Mouse (Mus musculus): ENCODE data around the gene Adam10. TPM values are rescaled to one million over a fixed set of nuclear protein-coding genes. Genes with fewer than 3 reads are reported as not detected.

Gene Adam10
- total RNA-seq, 1 experiment from 2014 or later, result 56.0 TPM

- peak; percentile 21 for DNase-seq
Measured at GRCm38 (mm10) chr9:70671772-70672579, 6.8 kb upstream of the Adam10 start.

- DNase-seq, result no peak
Measured at GRCm38 (mm10) chr9:70673656-70674055, 5.1 kb upstream of the Adam10 start.

DNA sequence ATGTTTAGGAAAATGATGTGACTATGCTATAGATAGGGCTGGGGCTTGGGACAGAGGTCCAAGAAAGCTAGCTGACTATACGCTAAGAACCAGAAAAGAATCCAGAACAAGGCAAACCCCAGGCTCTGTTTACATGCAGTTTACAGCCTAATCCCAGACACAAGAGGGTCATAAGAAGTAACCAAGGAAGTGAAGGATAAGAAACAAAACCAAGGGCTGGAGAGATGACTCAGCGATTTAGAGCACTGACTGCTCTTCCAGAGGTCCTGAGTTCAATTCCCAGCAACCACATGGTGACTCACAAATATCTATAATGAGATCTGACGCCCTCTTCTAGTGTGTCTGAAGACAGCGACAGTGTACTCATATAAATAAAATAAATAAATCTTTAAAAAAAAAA, 3.7 kb upstream of the Adam10 start:
- no peak for DNase-seq

GRCm38 (mm10) chr9:70675961-70676360, 2.8 kb upstream of the Adam10 start:
- DNase-seq, result no peak

- DNase-seq, result peak; percentile 72
Measured at GRCm38 (mm10) chr9:70679132-70680091, 615 bp downstream of the Adam10 start.

DNA sequence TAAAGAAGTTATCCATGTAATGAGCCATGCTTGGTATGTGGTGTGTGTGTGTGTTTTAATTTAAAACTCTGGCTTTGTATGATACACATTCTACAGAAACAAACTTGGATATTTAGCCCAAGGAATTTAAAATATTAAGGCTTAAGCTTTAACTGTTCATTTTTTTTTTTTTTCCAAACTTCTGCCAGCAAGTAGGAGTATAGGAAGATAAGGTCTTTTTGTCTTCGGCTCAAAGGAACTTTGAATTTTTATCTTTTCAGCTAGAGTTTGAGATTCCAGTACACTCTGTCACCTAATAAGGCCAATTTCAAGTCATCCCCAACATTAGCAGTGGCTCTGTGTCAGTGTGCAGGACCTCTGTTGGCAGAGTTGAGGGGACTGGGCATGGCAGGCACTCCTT, 3.4 kb downstream of the Adam10 start:
- no peak for DNase-seq

DNA sequence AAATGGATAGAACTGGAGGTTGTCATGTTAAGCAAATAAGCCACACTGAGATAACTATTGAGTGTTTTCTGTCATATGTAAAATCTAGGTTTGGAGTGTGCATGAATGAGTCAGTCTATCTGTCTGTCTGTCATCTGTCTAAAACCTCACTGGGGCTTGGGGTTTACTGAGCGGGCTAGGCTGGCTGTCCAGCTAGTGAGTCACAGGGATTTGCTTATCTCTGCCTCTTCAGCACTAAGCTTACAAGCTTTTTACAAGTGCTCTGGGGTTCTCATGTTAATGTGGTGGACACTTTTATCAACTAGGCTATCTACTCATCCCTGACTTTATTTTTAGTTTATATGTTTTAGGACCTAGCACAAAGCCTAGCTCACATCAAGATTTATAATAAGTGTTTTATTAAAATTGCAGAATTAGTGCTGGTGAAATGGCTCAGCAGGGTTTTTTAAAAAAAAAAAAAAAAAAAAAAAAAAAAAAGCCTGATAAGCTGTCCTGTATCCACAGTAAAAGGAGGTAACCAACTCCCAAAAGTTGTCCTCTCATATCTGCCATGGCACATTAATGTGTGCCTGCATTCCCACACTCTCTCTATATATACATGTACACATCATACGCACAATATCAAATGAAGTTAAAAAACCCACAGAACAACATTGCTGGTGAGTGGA, 9.6 kb downstream of the Adam10 start:
- no peak for DNase-seq

DNA sequence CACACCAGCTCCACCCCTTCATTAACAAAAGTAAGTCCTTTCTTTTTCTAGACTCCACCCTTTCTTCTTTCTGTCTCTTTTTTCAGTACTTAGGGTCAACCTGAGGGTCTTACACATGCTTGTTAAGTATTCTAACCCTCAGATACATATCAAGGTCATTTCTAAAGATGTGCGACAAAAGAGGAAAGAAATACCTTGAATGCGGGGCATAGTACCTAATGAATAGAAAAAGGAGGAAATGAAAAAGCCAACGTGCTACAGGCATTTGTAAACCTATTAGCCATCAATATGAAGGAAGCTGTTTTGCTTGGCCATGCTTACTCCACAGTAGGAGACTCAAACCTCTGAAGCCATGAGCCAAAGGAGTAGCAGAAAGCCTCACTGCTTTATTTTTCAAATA, 11.1 kb downstream of the Adam10 start:
- no peak for DNase-seq

DNA sequence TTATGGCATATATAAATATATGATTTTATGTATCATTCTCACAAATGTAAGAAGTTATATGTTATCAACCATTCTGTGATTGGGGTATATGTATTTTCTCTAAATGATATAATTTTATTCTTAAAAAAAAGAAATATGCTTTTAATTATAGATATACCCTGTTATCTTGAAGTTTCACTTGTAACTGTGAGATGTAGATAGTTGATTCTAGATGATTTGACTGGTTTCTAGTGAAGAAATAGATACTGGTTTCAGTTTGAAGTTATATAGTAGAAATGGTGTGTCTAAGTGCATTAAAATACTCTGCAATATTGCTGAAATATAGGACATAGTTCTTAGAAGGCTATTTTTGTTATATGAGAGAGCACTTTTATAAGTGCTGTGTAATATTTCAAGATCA, 11.8 kb downstream of the Adam10 start:
- DNase-seq, result no peak

DNA sequence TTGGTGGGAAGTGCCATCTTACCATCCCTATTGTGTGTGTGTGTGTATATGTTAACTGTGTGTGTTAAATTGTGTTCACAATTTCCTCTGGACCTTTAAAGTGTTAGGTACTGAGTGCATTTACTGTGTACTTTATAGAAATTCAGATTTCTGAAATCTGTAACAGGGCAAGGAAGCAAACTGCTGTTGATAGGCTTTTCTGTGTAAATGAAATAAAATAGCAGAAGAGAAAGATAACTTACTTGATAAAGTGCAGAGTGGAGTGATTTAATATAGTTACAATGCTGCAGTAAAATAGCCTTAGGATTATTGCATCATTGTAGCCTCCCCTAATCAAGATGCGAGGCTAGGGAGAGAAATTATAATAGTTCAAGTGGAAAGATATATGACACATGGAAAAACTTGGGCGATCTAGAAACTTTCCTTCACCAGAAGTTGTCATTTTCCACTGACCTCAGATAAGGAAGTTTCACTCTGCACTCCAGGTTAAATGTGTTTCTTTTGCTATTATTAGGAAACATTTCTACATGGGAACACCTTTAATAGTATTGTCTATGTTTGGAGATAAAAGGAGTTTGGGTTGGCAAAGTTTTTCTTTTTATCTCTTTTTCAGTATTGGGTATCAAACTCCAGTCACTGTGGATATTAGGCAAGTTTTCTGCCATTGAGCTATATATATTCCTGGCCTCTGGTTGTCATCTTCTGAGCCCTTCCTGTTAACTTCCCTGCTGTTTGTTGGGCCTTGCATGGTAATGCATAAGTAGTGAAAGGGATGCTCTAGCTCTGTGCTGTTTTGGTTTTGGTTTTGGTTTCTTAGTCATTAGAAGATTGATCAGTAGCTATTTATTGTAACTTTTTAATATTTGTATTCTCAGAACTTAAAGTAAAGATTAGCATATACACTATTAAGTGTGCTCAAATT, 13.2 kb downstream of the Adam10 start:
- no peak for DNase-seq

DNA sequence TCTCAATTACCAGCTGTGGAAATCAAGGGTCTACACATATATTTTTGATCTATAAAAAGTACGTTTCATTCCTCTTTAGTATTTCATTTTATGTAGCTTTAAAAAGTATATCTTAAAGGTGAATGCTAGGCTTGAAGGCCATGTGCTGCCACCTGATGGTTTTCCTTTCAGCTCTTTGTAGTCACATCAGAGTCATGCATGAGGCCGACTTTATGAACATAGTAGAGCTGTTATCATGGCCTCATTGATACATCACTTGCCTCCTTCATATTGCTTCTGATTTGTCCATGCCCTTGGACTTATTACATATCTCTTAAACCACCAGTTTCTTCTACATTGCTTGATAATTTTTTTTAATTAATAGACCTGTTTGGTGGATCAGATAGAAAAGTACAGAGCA, 16.9 kb downstream of the Adam10 start:
- DNase-seq, result no peak

DNA sequence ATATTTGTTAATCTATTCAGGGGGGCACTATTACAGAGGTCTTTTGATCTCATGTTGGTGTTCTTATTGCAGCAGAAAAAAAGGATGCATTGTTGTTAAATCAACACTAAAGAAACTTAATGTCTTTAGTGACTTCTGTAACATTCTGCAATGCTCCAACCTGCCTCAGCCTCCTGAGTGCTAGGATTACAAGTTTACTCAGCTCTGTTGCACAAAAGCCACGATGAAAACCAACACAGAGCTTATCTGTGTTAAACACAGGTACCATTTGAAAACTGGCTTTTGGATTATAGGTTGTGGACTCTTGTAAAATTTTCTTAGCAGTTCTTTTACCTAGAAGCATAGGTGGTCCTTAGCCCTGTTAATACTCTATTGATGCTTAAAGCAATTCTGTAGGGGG, 19.3 kb downstream of the Adam10 start:
- no peak for DNase-seq

DNA sequence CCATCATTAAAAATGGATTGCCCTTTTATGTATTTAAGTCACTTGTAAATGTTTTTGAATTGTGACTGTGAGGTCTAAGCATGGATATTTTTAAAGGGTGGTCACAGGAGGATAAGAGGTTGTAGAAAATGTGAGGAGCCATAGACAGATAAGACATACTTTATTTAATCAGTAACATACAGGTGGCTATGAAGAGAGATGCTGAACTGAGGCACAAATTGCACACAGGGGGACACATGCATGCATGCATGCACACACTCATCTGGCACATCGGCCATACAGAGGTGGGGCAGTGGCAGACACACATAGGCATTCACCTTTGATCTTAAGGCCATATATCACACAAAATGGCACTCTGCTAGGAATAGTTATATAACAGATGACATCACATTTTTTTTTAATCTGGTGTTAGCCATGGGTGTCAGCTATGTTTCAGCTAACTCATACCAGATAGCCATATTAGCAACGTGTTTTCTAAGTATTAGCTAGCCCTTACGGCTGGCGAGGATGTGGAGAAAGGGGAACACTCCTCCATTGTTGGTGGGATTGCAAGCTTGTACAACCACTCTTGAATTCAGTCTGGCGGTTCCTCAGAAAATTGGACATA, 24.9 kb downstream of the Adam10 start:
- no peak for DNase-seq

DNA sequence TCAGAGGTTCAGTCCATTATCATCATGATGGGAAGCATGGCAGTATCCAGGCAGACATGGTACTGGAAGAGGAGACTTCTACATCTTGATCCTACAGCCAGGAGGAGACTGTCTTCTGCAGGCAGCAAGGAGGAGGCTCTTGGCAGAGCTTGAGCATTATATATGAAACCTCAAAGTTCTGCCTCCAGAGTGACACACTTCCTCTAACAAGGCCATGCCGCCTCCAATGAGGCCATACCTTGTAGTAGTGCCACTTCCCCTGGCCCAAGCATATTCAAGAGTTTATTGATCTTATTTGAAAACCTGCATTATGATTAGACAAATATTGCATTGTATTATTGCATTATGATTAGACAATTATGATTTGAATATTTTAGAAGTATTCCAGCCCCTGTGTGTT, 27.6 kb downstream of the Adam10 start:
- no peak for DNase-seq

DNA sequence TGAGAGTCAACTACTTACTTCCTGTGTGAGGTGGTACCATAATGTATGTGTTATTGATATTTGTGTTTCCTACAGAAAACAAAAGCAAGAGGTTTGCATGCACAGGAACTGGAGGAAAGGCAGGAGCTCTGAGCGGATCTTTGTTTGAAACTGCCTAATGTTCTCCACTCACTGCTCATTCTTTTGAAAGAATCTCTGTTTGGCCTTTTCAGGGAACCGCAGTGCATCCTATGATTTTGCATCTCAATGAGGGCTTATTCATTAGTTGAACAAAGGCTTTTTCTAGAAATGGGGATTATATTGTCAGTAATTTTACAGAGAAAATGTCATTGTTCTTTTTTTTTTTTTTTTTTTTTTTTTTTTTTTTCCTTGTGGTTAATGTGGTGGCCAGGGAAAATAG, 50.7 kb downstream of the Adam10 start:
- no peak for DNase-seq

DNA sequence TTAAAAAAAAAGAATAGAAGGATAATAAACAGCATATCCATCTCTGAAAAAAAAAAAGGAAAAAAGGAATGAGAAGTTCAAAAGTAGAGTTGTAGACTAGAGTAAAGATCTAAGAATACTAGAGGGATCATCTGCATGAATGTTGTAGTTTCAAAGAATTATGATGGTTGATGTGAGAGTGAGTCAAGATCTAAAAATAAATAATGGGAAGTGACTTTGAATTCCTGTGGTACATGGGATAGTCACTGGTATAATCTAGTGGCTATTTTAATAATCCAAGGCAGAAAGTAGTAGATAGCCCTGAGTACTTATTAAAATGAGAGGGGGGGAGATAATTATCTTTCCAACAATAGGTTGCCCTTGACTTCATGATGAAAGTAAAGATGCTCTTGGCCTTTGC, 52.3 kb downstream of the Adam10 start:
- DNase-seq, result no peak

DNA sequence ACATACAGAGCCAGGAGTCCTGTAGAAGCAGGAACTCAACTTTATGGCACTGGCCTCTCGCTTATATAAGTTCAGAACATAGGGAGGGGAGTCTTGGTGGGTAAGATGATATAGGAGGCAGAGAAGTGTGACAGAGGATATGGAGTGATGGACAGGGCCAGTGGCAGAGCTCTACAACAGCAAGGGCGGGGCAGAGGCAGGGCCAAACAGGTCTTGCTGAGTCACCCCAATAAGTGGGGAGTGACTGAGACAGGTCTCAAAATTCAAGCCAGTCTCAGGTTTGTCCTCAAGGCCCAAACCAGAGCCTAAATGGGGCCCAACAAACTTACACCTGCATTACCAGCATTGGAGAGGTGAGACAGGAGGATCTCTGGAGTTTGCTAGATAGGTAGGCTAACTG, 54.4 kb downstream of the Adam10 start:
- DNase-seq, result no peak

GRCm38 (mm10) chr9:70739998-70740397, 61.2 kb downstream of the Adam10 start:
- no peak for DNase-seq

GRCm38 (mm10) chr9:70751504-70752222, 72.9 kb downstream of the Adam10 start:
- DNase-seq, result no peak

DNA sequence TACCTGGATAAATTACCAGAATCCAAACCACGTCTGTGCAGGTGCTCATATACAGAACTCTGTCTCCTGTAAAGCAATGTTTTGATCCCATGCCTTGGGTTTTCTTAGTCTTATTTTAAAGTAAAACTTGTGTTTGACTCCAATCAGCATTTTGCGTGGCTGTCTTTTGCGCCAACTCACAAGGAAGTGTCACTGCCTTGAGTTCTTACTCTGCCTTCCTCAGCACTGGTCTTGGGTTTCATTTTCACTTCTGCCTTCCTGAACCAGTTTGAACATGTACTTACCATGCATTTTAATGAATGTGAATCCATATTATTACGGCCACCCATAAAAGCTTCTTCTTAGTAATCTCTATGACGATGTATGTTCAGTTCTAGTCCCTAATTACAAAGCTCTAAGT, 82.2 kb downstream of the Adam10 start:
- DNase-seq, result no peak

GRCm38 (mm10) chr9:70775517-70775916, 96.7 kb downstream of the Adam10 start:
- no peak for DNase-seq
